Mouse (Mus musculus) forebrain, embryonic 13.5 days (tissue): ENCODE results near the gene Skint5. TPM values are rescaled to one million over a fixed set of nuclear protein-coding genes. Genes with fewer than 3 reads are reported as not detected.
"Not testable (repeated sequence)": the region's sequence is repeated elsewhere in the genome, so short reads cannot be mapped to it uniquely, and the experiment has no call there.

Experiments
- ATAC-seq: fragments of 200-750 bp; cut with Nextera tagmentation; 2 replicates; pipeline ENCODE4 v1.8.0; 2017
- H3K27ac ChIP-seq: fragments of 300-500 bp; sonication (generic); 2 replicates; pipeline ENCODE4 v1.5.1; 2015; ENCODE audit warnings: inconsistent platforms, mild to moderate bottlenecking, moderate library complexity
- H3K27me3 ChIP-seq: fragments of 300-500 bp; sonication (generic); 2 replicates; pipeline ENCODE4 v1.6.1; 2015; ENCODE audit warnings: mild to moderate bottlenecking, inconsistent platforms
- H3K36me3 ChIP-seq: fragments of 300-500 bp; sonication (generic); 2 replicates; pipeline ENCODE4 v1.6.1; 2015; ENCODE audit warnings: mild to moderate bottlenecking, inconsistent platforms; ENCODE audit not compliant: poor library complexity, severe bottlenecking
- H3K4me1 ChIP-seq: fragments of 300-500 bp; sonication (generic); 2 replicates; pipeline ENCODE4 v1.6.1; 2015; ENCODE audit warnings: inconsistent platforms
- H3K4me2 ChIP-seq: fragments of 300-500 bp; sonication (generic); 2 replicates; pipeline ENCODE4 v1.6.1; 2015; ENCODE audit warnings: inconsistent platforms, mild to moderate bottlenecking, moderate library complexity
- H3K4me3 ChIP-seq: fragments of 300-500 bp; sonication (generic); 2 replicates; pipeline ENCODE4 v1.5.1; 2015; ENCODE audit warnings: mild to moderate bottlenecking, inconsistent platforms
- H3K9ac ChIP-seq: fragments of 300-500 bp; sonication (generic); 2 replicates; pipeline ENCODE4 v1.6.1; 2015; ENCODE audit warnings: mild to moderate bottlenecking, inconsistent platforms
- H3K9me3 ChIP-seq: fragments of 300-500 bp; sonication (generic); replicated peaks from 2 replicates; pipeline ENCODE4 v1.6.1; 2016; ENCODE audit warnings: inconsistent platforms
- WGBS: fragments of 180-500 bp; shearing (Covaris S2); methylation state at CpG from one replicate; pipeline ENCODE4 v1.1.7; 2015; 5-methylcytosine and 5-hydroxymethylcytosine counted together
- polyA plus RNA-seq: library from polyadenylated mRNA; unstranded; fragments of >200 nt; fragmentation: Nextera tagmentation; extraction: Ambion mirVana; gene quantifications from 2 replicates; pipeline ENCODE4 v1.2.1, GENCODE M21; 2015

Gene Skint5
- polyA plus RNA-seq: not detected in 2 replicates

GRCm38 (mm10) chr4:113999403-113999802 lies at the start of gene Skint5:
Gene Skint5, minus strand, starts transcription at chr4:113999503.
- no peak within 1 kb of the TSS for H3K27ac ChIP-seq
- ATAC-seq: no peak
- 88% methylated on average over 3 of the region's 3 CpGs for WGBS

DNA sequence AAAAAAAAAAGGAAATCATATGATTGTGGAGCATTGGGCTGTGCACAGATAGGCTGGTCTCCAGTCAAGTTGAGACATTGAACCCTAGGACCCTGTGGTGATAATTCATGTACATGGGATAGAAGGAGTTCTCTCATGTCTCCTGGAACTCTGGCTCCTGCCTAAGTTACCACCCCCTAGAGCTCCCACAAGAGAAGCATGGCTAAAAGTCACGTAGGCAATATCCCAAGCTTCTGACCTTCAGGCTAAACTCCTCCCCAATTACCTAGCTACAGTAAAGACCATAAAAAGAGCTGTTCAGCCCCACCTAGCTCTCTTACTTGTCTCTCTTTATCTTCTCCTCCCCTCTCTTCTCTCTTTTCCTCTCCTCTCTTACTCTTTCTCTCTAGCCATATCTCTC lies 42.0 kb downstream of the Skint5 start:
- H3K27ac ChIP-seq: no peak overlapping the region
- H3K4me2 ChIP-seq: no peak overlapping the region
- no peaks in the 10 kb centered on the region for H3K4me1 ChIP-seq
- H3K36me3 ChIP-seq: no peaks in the 10 kb centered on the region
- H3K9me3 ChIP-seq: peaks cover 21% of the 10 kb centered on the region
- no peak overlapping the region for H3K9ac ChIP-seq
- H3K4me3 ChIP-seq: no peak overlapping the region
- ATAC-seq: no peak
- WGBS: 61% methylated on average over 1 of the region's 1 CpGs
- no peaks in the 10 kb centered on the region for H3K27me3 ChIP-seq

More at GRCm38 (mm10) chr4:113999403-113999802, at the start of gene Skint5:
- H3K4me3 ChIP-seq: no peak within 1 kb of the TSS
- no peak within 1 kb of the TSS for H3K4me2 ChIP-seq
- H3K27me3 ChIP-seq: no peaks in the 10 kb centered on the region
- no peaks in the 10 kb centered on the region for H3K36me3 ChIP-seq
- H3K9ac ChIP-seq: no peak within 1 kb of the TSS
- peaks cover 9% of the 10 kb centered on the region; the same call in 1 of the 2 replicates for H3K9me3 ChIP-seq
- H3K4me1 ChIP-seq: no peaks in the 10 kb centered on the region

DNA sequence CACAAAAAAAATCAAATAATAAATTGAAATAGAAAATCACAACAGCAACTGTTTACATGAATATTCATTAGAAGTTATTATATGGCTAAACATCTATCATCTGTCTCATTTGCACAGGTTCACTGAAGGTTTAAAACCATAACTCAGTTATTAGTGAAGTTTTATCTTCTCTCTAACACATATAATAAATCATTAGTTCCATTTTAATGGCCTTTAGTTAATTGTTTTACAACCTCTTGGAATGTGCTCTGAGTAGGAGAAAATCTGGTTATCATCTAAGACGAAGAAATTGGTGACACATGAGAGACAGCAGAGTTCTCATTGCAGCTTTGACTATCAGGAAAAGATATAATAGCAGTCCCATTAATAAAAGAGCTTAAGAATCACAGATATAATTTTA lies 235.1 kb downstream of the Skint5 start:
- H3K4me1 ChIP-seq: no peaks in the 10 kb centered on the region
- peaks cover 7% of the 10 kb centered on the region for H3K9me3 ChIP-seq
- ATAC-seq: no peak
- no peak overlapping the region for H3K4me2 ChIP-seq
- no peaks in the 10 kb centered on the region for H3K27me3 ChIP-seq
- 75% methylated on average over 1 of the region's 1 CpGs for WGBS
- H3K4me3 ChIP-seq: no peak overlapping the region
- no peak overlapping the region for H3K9ac ChIP-seq
- no peak overlapping the region for H3K27ac ChIP-seq
- H3K36me3 ChIP-seq: no peaks in the 10 kb centered on the region

GRCm38 (mm10) chr4:113763684-113764083 lies 235.6 kb downstream of the Skint5 start:
- WGBS: 75% methylated on average over 1 of the region's 1 CpGs
- ATAC-seq: no peak
- H3K4me1 ChIP-seq: no peaks in the 10 kb centered on the region
- no peaks in the 10 kb centered on the region for H3K36me3 ChIP-seq
- no peak overlapping the region for H3K4me3 ChIP-seq
- no peak overlapping the region for H3K4me2 ChIP-seq
- H3K27ac ChIP-seq: no peak overlapping the region
- H3K9me3 ChIP-seq: peaks cover 8% of the 10 kb centered on the region
- H3K27me3 ChIP-seq: no peaks in the 10 kb centered on the region
- H3K9ac ChIP-seq: no peak overlapping the region

DNA sequence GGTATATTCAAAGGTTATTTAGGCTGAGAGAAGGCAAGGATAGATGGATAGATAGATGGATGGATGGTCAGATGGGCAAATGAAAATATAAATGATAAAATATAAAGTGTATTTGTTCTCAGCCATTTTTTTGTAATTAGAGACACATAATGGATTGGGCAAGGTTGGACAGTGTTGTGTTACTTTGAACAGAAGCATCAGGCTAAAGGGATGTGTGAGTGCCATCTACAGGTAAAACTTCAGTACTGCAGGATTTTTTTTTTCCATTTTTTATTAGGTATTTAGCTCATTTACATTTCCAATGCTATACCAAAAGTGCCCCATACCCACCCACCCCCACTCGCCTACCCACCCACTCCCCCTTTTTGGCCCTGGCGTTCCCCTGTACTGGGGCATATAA lies 551.1 kb downstream of the Skint5 start:
- WGBS: 64% methylated on average over 1 of the region's 2 CpGs
- H3K36me3 ChIP-seq, H3K4me2 ChIP-seq, H3K9ac ChIP-seq, ATAC-seq, H3K27me3 ChIP-seq, H3K4me1 ChIP-seq, H3K27ac ChIP-seq, H3K4me3 ChIP-seq: not testable (repeated sequence)
- H3K9me3 ChIP-seq: peaks cover 57% of the 10 kb centered on the region

Other genes starting within 250 kb of the Skint5 start
- not detected in 2 replicates for gene Skint11, start 163.9 kb upstream of the Skint5 start, polyA plus RNA-seq